Mouse (Mus musculus): ENCODE results near the gene Gm10130. TPM values are rescaled to one million over a fixed set of nuclear protein-coding genes. Genes with fewer than 3 reads are reported as not detected.
"Not testable (repeated sequence)": the region's sequence is repeated elsewhere in the genome, so short reads cannot be mapped to it uniquely, and the experiment has no call there.

Gene Gm10130
- polyA plus RNA-seq, 1 experiment from 2014 or later = 1.2 TPM

DNA sequence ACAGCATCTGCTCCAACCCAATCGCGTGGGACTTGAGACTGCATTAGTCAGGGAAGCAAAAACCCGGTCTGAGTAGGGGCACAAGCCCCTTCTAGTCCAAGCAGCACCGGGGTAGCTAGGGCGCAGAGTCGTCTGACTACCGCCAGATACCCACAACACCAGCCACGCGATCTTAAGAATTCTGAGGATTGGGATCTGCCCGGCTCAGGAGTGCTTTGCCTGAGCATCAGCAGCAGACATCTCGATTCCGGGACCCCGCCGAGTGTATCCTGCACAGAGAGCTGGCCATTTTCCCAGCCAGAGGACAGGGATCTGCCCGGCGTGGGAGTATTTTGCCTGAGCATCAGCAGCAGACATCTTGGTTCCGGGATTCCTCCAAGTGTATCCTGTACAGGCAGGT is 88.6 kb downstream of the Gm10130 start:
- ATAC-seq, H3K4me3 ChIP-seq, H3K27me3 ChIP-seq, H3K27ac ChIP-seq, H3K4me1 ChIP-seq, H3K4me2 ChIP-seq, H3K9ac ChIP-seq: not testable (repeated sequence)
- Histone ChIP-seq H3K36me3 (ENCODE audit: poor library complexity, severe bottlenecking) (peaks cover 30% of the 10 kb centered on the region), H3K9me3 (replicated peaks) (peaks cover 15% of the 10 kb centered on the region)
- 90% methylated on average over 17 of the region's 17 CpGs for WGBS

Other genes with a start within 250 kb of the Gm10130 start
- gene Zfp120, start 187.0 kb upstream of the Gm10130 start, polyA plus RNA-seq (2015; fragmentation: Nextera tagmentation; extraction: Ambion mirVana) = 10.2 and 11.0 TPM in 2 replicates
- gene Gm10770, start 144.0 kb upstream of the Gm10130 start, polyA plus RNA-seq (2015; fragmentation: Nextera tagmentation; extraction: Ambion mirVana) = not detected in 2 replicates
- gene Gm14139, start 141.9 kb upstream of the Gm10130 start, polyA plus RNA-seq (2015; fragmentation: Nextera tagmentation; extraction: Ambion mirVana) = not detected in 2 replicates
- gene Zfp937, start 105.6 kb upstream of the Gm10130 start, polyA plus RNA-seq (2015; fragmentation: Nextera tagmentation; extraction: Ambion mirVana) = 10.1 and 10.3 TPM in 2 replicates
- 3.6 and 3.7 TPM in 2 replicates for gene Gm21994, start 68.1 kb upstream of the Gm10130 start, polyA plus RNA-seq (2015; fragmentation: Nextera tagmentation; extraction: Ambion mirVana)
- gene Gm14124, start 66.2 kb upstream of the Gm10130 start, polyA plus RNA-seq (2015; fragmentation: Nextera tagmentation; extraction: Ambion mirVana) = 0.05 TPM in 1 of 2 replicates, not detected in the other
- gene 3300002I08Rik, start 39.1 kb downstream of the Gm10130 start, polyA plus RNA-seq (2015; fragmentation: Nextera tagmentation; extraction: Ambion mirVana) = 13.3 and 14.9 TPM in 2 replicates
- gene Zfp442, start 127.8 kb downstream of the Gm10130 start, polyA plus RNA-seq (2015; fragmentation: Nextera tagmentation; extraction: Ambion mirVana) = 8.2 and 9.2 TPM in 2 replicates
- gene Zfp345, start 161.4 kb downstream of the Gm10130 start, polyA plus RNA-seq (2015; fragmentation: Nextera tagmentation; extraction: Ambion mirVana) = not detected in 2 replicates
- gene Cst7, start 246.7 kb downstream of the Gm10130 start, polyA plus RNA-seq (2015; fragmentation: Nextera tagmentation; extraction: Ambion mirVana) = 0.18 and 0.28 TPM in 2 replicates